Mouse (Mus musculus) testis, adult 2 months (tissue): Measurements from ENCODE around the gene Ctsh. TPM values are rescaled to one million over a fixed set of nuclear protein-coding genes. Genes with fewer than 3 reads are reported as not detected.
A peak's percentile ranks its signal among the peaks of the same experiment; 100 is the strongest.
"Not testable (repeated sequence)": the region's sequence is repeated elsewhere in the genome, so short reads cannot be mapped to it uniquely, and the experiment has no call there.

Experiments
- H3K27ac ChIP-seq: fragments of 200-500 bp; 2 replicates; pipeline ENCODE4 v1.5.1; 2012; ENCODE audit warnings: low read depth, low read length; ENCODE audit not compliant: control insufficient read depth, insufficient read depth
- H3K27me3 ChIP-seq: fragments of 200-500 bp; 2 replicates; pipeline ENCODE4 v1.6.1; 2012; ENCODE audit warnings: mild to moderate bottlenecking, low read length, moderate library complexity; ENCODE audit not compliant: control insufficient read depth, insufficient read depth
- H3K36me3 ChIP-seq: fragments of 200-500 bp; 2 replicates; pipeline ENCODE4 v1.6.1; 2012; ENCODE audit warnings: mild to moderate bottlenecking, low read length; ENCODE audit not compliant: control insufficient read depth, insufficient read depth
- H3K4me1 ChIP-seq: fragments of 200-500 bp; 2 replicates; pipeline ENCODE4 v1.6.1; 2012; ENCODE audit warnings: low read length; ENCODE audit not compliant: control insufficient read depth, insufficient read depth
- H3K4me3 ChIP-seq: fragments of 200-500 bp; 2 replicates; pipeline ENCODE4 v1.5.1; 2012; ENCODE audit warnings: low read depth, mild to moderate bottlenecking, low read length, moderate library complexity, mixed read lengths; ENCODE audit not compliant: control insufficient read depth
- CTCF ChIP-seq: fragments of 200-500 bp; IDR thresholded peaks from 2 replicates; pipeline ENCODE4 v1.5.1; 2012; ENCODE audit warnings: low read depth, mild to moderate bottlenecking, inconsistent platforms, low read length, moderate library complexity; ENCODE audit not compliant: control insufficient read depth, insufficient read depth, insufficient replicate concordance
- POLR2A ChIP-seq: fragments of 200-500 bp; IDR thresholded peaks from 2 replicates; pipeline ENCODE4 v1.6.1; 2012; ENCODE audit warnings: low read depth, mild to moderate bottlenecking, inconsistent platforms, low read length, moderate library complexity; ENCODE audit not compliant: control insufficient read depth
- polyA plus RNA-seq: library from polyadenylated mRNA; depleted of rRNA; stranded (reverse); fragments of >200 nt; gene quantifications from 2 replicates; pipeline ENCODE4 v1.2.3, GENCODE M21; 2012

Ctsh gene
- polyA plus RNA-seq, 1 experiment = 6.5 TPM

DNA sequence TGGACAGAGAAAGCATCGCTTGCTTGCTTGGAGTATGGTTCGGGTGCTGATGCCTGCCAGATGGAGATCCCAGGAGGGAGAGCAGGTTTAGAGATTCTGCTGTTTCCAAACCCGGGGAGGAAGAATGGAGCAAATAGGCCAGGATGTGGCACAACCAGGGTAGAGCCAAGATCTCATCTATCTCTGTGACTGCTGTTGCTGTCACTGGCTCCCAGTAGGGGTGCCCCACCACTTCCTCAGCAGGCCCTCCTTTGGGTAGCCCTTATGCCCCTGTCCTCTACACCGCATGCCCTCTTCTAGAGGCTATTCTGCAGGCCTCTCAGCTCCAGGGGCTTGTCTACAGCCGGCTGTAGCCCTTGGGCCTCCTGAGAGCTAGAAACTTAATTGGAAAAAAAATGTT is 22.2 kb downstream of the Ctsh start:
- Histone ChIP-seq H3K4me1 (no peaks in the 10 kb centered on the region), H3K27me3 (no peaks in the 10 kb centered on the region), H3K27ac (no peak overlapping the region), H3K4me3 (no peak overlapping the region), H3K36me3 (no peaks in the 10 kb centered on the region)
- TF ChIP-seq CTCF (no peak), POLR2A (no peak)

GRCm38 (mm10) chr9:90076849-90077461 is 23.0 kb downstream of the Ctsh start:
- Histone ChIP-seq H3K27me3 (no peaks in the 10 kb centered on the region), H3K4me3 (no peak overlapping the region), H3K4me1 (no peaks in the 10 kb centered on the region), H3K27ac (no peak overlapping the region), H3K36me3 (no peaks in the 10 kb centered on the region)
- TF ChIP-seq POLR2A (no peak), CTCF (peak; percentile 85; the same call in 1 of the 2 replicates)

DNA sequence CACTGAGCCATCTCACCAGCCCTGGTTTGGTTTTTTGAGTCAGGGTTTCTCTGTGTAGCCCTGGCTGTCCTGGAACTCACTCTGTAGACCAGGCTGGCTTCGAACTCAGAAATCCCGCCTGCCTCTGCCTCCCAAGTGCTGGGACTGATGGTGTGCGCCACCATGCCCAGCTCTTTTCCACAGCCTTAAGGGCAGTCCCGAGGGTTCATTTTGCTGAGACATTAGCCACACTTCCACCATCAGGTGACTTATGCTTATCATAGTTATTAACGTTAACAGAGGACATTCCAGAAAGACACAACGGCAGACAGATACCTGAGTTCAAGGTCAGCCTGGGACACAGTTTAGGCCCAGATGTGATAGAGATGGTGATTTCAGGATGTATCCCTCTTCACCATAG is 28.0 kb downstream of the Ctsh start:
- H3K36me3 ChIP-seq, H3K27ac ChIP-seq, H3K4me1 ChIP-seq, H3K4me3 ChIP-seq, H3K27me3 ChIP-seq: not testable (repeated sequence)

GRCm38 (mm10) chr9:90082992-90083391 is 29.0 kb downstream of the Ctsh start:
- no peak overlapping the region for H3K27ac ChIP-seq
- no peaks in the 10 kb centered on the region for H3K27me3 ChIP-seq
- H3K4me3 ChIP-seq = no peak overlapping the region
- TF ChIP-seq CTCF (no peak), POLR2A (no peak)
- H3K4me1 ChIP-seq = no peaks in the 10 kb centered on the region
- H3K36me3 ChIP-seq = no peaks in the 10 kb centered on the region

- TF ChIP-seq CTCF (no peak), POLR2A (no peak)
- Histone ChIP-seq H3K27me3 (no peaks in the 10 kb centered on the region), H3K4me3 (no peak overlapping the region), H3K36me3 (no peaks in the 10 kb centered on the region), H3K27ac (no peak overlapping the region), H3K4me1 (no peaks in the 10 kb centered on the region)
Observed at GRCm38 (mm10) chr9:90084152-90084551, 30.2 kb downstream of the Ctsh start.

GRCm38 (mm10) chr9:90084766-90085468 is 31.0 kb downstream of the Ctsh start:
- no peak overlapping the region for H3K27ac ChIP-seq
- no peaks in the 10 kb centered on the region for H3K27me3 ChIP-seq
- no peak overlapping the region for H3K4me3 ChIP-seq
- no peak for TF ChIP-seq POLR2A
- no peak for TF ChIP-seq CTCF
- no peaks in the 10 kb centered on the region for H3K4me1 ChIP-seq
- H3K36me3 ChIP-seq = no peaks in the 10 kb centered on the region

- no peak for TF ChIP-seq POLR2A
- no peak for TF ChIP-seq CTCF
Observed at GRCm38 (mm10) chr9:90087906-90088485, 34.0 kb downstream of the Ctsh start.

More at GRCm38 (mm10) chr9:90087906-90088485, 34.0 kb downstream of the Ctsh start:
- Histone ChIP-seq H3K27me3 (no peaks in the 10 kb centered on the region), H3K27ac (no peak overlapping the region), H3K36me3 (no peaks in the 10 kb centered on the region), H3K4me1 (no peaks in the 10 kb centered on the region), H3K4me3 (no peak overlapping the region)
